Mouse (Mus musculus) heart, embryonic 12.5 days (tissue): ENCODE results near the gene Gm10945. TPM values are rescaled to one million over a fixed set of nuclear protein-coding genes. Genes with fewer than 3 reads are reported as not detected.

Source experiments
- polyA plus RNA-seq: library from polyadenylated mRNA; unstranded; fragments of >200 nt; fragmentation: Nextera tagmentation; extraction: Ambion mirVana; gene quantifications from 2 replicates; pipeline ENCODE4 v1.2.1, GENCODE M21; 2016

The Gm10945 gene
- polyA plus RNA-seq, 1 experiment from 2014 or later = not detected

Other genes starting within 250 kb of the Gm10945 start
- gene Oprm1, start 3.3 kb downstream of the Gm10945 start, polyA plus RNA-seq = not detected in 2 replicates